Comparison of ENCODE assay signal across 28 mouse cellular contexts in the genomic region with DNA sequence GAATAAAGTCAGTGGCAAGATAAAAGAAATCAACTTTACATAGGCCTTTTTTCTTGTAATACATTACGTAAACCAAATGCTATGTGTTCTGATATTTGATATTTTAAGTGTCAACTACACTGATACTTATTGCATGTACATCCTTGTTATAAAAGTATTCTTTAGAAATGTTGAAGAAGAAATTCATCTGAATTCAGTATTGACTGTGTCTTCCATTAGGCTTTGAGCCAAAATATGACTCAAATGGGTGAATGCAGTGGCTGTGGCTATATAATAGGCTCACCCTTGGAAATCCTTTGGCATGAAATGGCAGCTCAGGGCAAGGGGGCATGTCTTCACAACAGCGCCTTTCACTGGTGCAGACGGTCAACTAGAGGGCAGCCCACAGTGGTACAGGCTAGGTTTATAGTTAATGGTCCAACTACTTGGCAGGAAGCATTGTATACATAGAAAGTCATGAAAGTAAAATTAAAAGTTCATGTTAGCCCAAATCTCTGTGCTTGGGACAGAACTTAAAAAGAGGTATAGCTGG.
DNase-seq lines count a peak whose midpoint lies in the region; ATAC-seq and TF ChIP-seq lines count a peak whose summit lies in the region.
"Had no signal": no experiment of that assay in that cellular context is flagged by ENCODE, and none has a peak within 500 bp of the region (broad histone marks: within the 10 kb centered on the region; RNA-seq: fewer than 3 reads in every experiment).

No protein-coding gene starts in this region.

- H3K27me3 ChIP-seq in intestine, embryonic 15.5 days (replicated peaks), result no peaks in the 10 kb centered on the region
- no peaks in the 10 kb centered on the region for H3K27me3 ChIP-seq in intestine, postnatal 0 days (replicated peaks; ENCODE audit: control insufficient read depth, insufficient read depth, low read length)
- H3K27me3 ChIP-seq in hindbrain, embryonic 14.5 days (ENCODE audit: control insufficient read depth, insufficient read depth, low read length), result no peaks in the 10 kb centered on the region
- no peaks in the 10 kb centered on the region for H3K27me3 ChIP-seq in neural tube, embryonic 14.5 days (ENCODE audit: control insufficient read depth, insufficient read depth, low read length)
- H3K27me3 ChIP-seq: embryonic facial prominence, embryonic 13.5 days; heart, embryonic 13.5 days had no signal

- H3K36me3 ChIP-seq in intestine, embryonic 15.5 days, result no peaks in the 10 kb centered on the region
- no peaks in the 10 kb centered on the region for H3K36me3 ChIP-seq in intestine, postnatal 0 days (ENCODE audit: control insufficient read depth, insufficient read depth)
- no peaks in the 10 kb centered on the region for H3K36me3 ChIP-seq in hindbrain, embryonic 14.5 days (replicated peaks; ENCODE audit: control insufficient read depth, insufficient read depth)
- H3K36me3 ChIP-seq in neural tube, embryonic 14.5 days (ENCODE audit: control insufficient read depth, insufficient read depth, low read length), result no peaks in the 10 kb centered on the region
- H3K36me3 ChIP-seq: embryonic facial prominence, embryonic 13.5 days; heart, embryonic 13.5 days had no signal

- H3K9me3 ChIP-seq in intestine, embryonic 15.5 days, result no peaks in the 10 kb centered on the region
- H3K9me3 ChIP-seq in intestine, postnatal 0 days (ENCODE audit: control insufficient read depth), result no peaks in the 10 kb centered on the region
- no peaks in the 10 kb centered on the region for H3K9me3 ChIP-seq in hindbrain, embryonic 14.5 days (ENCODE audit: control insufficient read depth, low read length)
- H3K9me3 ChIP-seq in neural tube, embryonic 14.5 days (ENCODE audit: control insufficient read depth, low read length), result no peaks in the 10 kb centered on the region
- H3K9me3 ChIP-seq: embryonic facial prominence, embryonic 13.5 days; heart, embryonic 13.5 days had no signal

- TF ChIP-seq CTCF in intestine, postnatal 0 days (IDR thresholded peaks at IDR 0.05; ENCODE audit: low read depth), result no peak

- no peaks in the 10 kb centered on the region for H3K4me1 ChIP-seq in intestine, embryonic 15.5 days (replicated peaks)
- no peaks in the 10 kb centered on the region for H3K4me1 ChIP-seq in intestine, postnatal 0 days (replicated peaks; ENCODE audit: control insufficient read depth, insufficient read depth, low read length)
- no peaks in the 10 kb centered on the region for H3K4me1 ChIP-seq in hindbrain, embryonic 14.5 days (replicated peaks; ENCODE audit: control insufficient read depth, insufficient read depth, low read length)
- no peaks in the 10 kb centered on the region for H3K4me1 ChIP-seq in neural tube, embryonic 14.5 days (ENCODE audit: control insufficient read depth, insufficient read depth, low read length)
- H3K4me1 ChIP-seq: embryonic facial prominence, embryonic 13.5 days; heart, embryonic 13.5 days had no signal

- no peak overlapping the region for H3K4me2 ChIP-seq in intestine, embryonic 15.5 days (replicated peaks)
- no peak overlapping the region for H3K4me2 ChIP-seq in intestine, postnatal 0 days (replicated peaks; ENCODE audit: low read depth)
- H3K4me2 ChIP-seq in hindbrain, embryonic 14.5 days (replicated peaks), result no peak overlapping the region
- H3K4me2 ChIP-seq in neural tube, embryonic 14.5 days (ENCODE audit: low read depth, low read length), result no peak overlapping the region
- H3K4me2 ChIP-seq: embryonic facial prominence, embryonic 13.5 days; heart, embryonic 13.5 days had no signal

- WGBS in intestine, embryonic 15.5 days, result 79% methylated on average over 3 of the region's 3 CpGs
- 86% methylated on average over 3 of the region's 3 CpGs for whole genome bisulfite sequencing in intestine, postnatal 0 days
- 82% methylated on average over 3 of the region's 3 CpGs for WGBS in hindbrain, embryonic 14.5 days
- 53% methylated on average over 3 of the region's 3 CpGs for WGBS in neural tube, embryonic 14.5 days

- peak; percentile 76 for DNase-seq in Muller cell, postnatal 12 days (ENCODE audit: inconsistent ontology term)
- no peak for DNase-seq in hindbrain, embryonic 14.5 days (ENCODE audit: low spot score)
- DNase-seq in frontal cortex, adult 2 months (ENCODE audit: extremely low spot score in 1 of 2, low spot score in 1 of 2), result no peak
- no peak for DNase-seq in heart, adult 18-20 months
- DNase-seq: adrenal gland, adult 2 months; cerebellum, adult 11 months; cerebellum, adult 9-10 months; cerebellum, postnatal 36 days; heart, postnatal 10 days; kidney, adult 9 months; kidney, postnatal 10 days; layer of hippocampus, postnatal 36 days; liver; lung, adult 2 months; lung, postnatal 10 days; midbrain, embryonic 14.5 days; spleen, adult 18-20 months; thymus, postnatal 4 days had no signal

- H3K9ac ChIP-seq in intestine, embryonic 15.5 days, result no peak overlapping the region
- H3K9ac ChIP-seq in intestine, postnatal 0 days (ENCODE audit: low read depth, low read length), result no peak overlapping the region
- no peak overlapping the region for H3K9ac ChIP-seq in hindbrain, embryonic 14.5 days
- H3K9ac ChIP-seq in neural tube, embryonic 14.5 days (replicated peaks; ENCODE audit: low read depth, low read length), result no peak overlapping the region
- H3K9ac ChIP-seq: embryonic facial prominence, embryonic 13.5 days; heart, embryonic 13.5 days; liver, embryonic 14.5 days had no signal

- ATAC-seq in intestine, embryonic 15.5 days, result 0 out of 2 replicates have a peak, but pooled peaks have one; percentile 17
- no peak for ATAC-seq in intestine, postnatal 0 days
- ATAC-seq in hindbrain, embryonic 14.5 days (ENCODE audit: low FRiP score), result peak; percentile 40; the same call in 1 of the 2 replicates
- peak; percentile 51; the same call in 1 of the 2 replicates for ATAC-seq in neural tube, embryonic 14.5 days (ENCODE audit: low read depth)
- ATAC-seq: CD4-positive, CD25-positive, alpha-beta regulatory T cell, adult 4 months; forebrain, embryonic 16.5 days had no signal

- no peak overlapping the region for H3K4me3 ChIP-seq in intestine, embryonic 15.5 days (replicated peaks)
- H3K4me3 ChIP-seq in intestine, postnatal 0 days (ENCODE audit: low read depth, low read length), result no peak overlapping the region
- no peak overlapping the region for H3K4me3 ChIP-seq in hindbrain, embryonic 14.5 days (replicated peaks; ENCODE audit: low read length)
- H3K4me3 ChIP-seq in neural tube, embryonic 14.5 days (ENCODE audit: low read depth, low read length), result no peak overlapping the region
- H3K4me3 ChIP-seq: embryonic facial prominence, embryonic 13.5 days; erythroblast, embryonic 14.5 days; heart, embryonic 13.5 days had no signal

- no peak overlapping the region for H3K27ac ChIP-seq in intestine, embryonic 15.5 days
- no peak overlapping the region for H3K27ac ChIP-seq in intestine, postnatal 0 days (ENCODE audit: low read depth, low read length)
- H3K27ac ChIP-seq in hindbrain, embryonic 14.5 days, result no peak overlapping the region
- no peak overlapping the region for H3K27ac ChIP-seq in neural tube, embryonic 14.5 days (ENCODE audit: low read depth, low read length)
- H3K27ac ChIP-seq: embryonic facial prominence, embryonic 13.5 days; heart, embryonic 13.5 days; liver, embryonic 14.5 days; macrophage had no signal
